Mouse (Mus musculus) CH12.LX (cell line): ENCODE data around the gene Sephs1. TPM values are rescaled to one million over a fixed set of nuclear protein-coding genes. Genes with fewer than 3 reads are reported as not detected.

Source experiments
- DNase-seq: peaks from one replicate; pipeline ENCODE4 v3.0.0-alpha.2; 2013; ENCODE audit errors: extremely low read depth
- H3K27ac ChIP-seq: 2 replicates; pipeline ENCODE4 v1.5.1; 2012; ENCODE audit warnings: low read depth, mild to moderate bottlenecking, control low read depth, moderate library complexity; ENCODE audit not compliant: insufficient read depth
- H3K27me3 ChIP-seq: replicated peaks from 2 replicates; pipeline ENCODE3; 2012; ENCODE audit warnings: inconsistent platforms
- H3K36me3 ChIP-seq, 2 experiments: replicated peaks in 1 of 2; 2 replicates each; pipeline versions ENCODE3 to v1.6.1; 2012; ENCODE audit warnings: inconsistent platforms in 1 of 2, low read length in 1 of 2, mild to moderate bottlenecking in 1 of 2, mixed read lengths in 1 of 2, moderate library complexity in 1 of 2; ENCODE audit not compliant: control insufficient read depth in 1 of 2, insufficient read depth in 1 of 2
- H3K4me1 ChIP-seq, 2 experiments: 2 replicates each; pipeline ENCODE4 v1.6.1; 2012; ENCODE audit warnings: inconsistent platforms in 1 of 2, moderate library complexity in 1 of 2; ENCODE audit not compliant: insufficient read depth in 2 of 2, control insufficient read depth in 1 of 2
- H3K4me2 ChIP-seq: 2 replicates; pipeline ENCODE4 v1.6.1; 2012; ENCODE audit warnings: low read depth, mild to moderate bottlenecking, control low read depth; ENCODE audit not compliant: poor library complexity, insufficient read depth, severe bottlenecking
- H3K4me3 ChIP-seq, 3 experiments: fragments of 150-350 bp in 1 of 3; sonication (generic) in 1 of 3; replicated peaks in 1 of 3; 2 replicates each; pipeline versions ENCODE3 to v1.5.1; 2011 to 2012; ENCODE audit warnings: low read depth in 2 of 3, low read length in 2 of 3, mild to moderate bottlenecking in 2 of 3, moderate library complexity in 2 of 3, control low read depth in 1 of 3, improper control_type of control experiment in 1 of 3, inconsistent platforms in 1 of 3, mixed read lengths in 1 of 3; ENCODE audit not compliant: poor library complexity in 1 of 3
- H3K79me2 ChIP-seq: replicated peaks from 2 replicates; pipeline ENCODE4 v1.6.1; 2012; ENCODE audit warnings: mild to moderate bottlenecking, moderate library complexity; ENCODE audit not compliant: control insufficient read depth, poor library complexity, insufficient read depth, severe bottlenecking; ENCODE audit errors: extremely low read depth
- H3K9ac ChIP-seq: 2 replicates; pipeline ENCODE4 v1.6.1; 2012; ENCODE audit warnings: low read depth, mild to moderate bottlenecking, control low read depth, moderate library complexity; ENCODE audit not compliant: insufficient read depth
- H3K9me3 ChIP-seq: replicated peaks from 2 replicates; pipeline ENCODE3; 2012; ENCODE audit warnings: low read length, inconsistent platforms, mixed read lengths
- CHD2 ChIP-seq: IDR thresholded peaks from 2 replicates; pipeline ENCODE4 v1.6.1; 2011; ENCODE audit warnings: low read length, improper control_type of control experiment
- CTCF ChIP-seq, 2 experiments: IDR thresholded peaks in 1 of 2; conservative IDR thresholded peaks in 1 of 2; 2 replicates each; pipeline ENCODE4 v1.5.1; 2011 to 2012; ENCODE audit warnings: low read depth in 2 of 2, low read length in 2 of 2, improper control_type of control experiment in 1 of 2, inconsistent platforms in 1 of 2, mild to moderate bottlenecking in 1 of 2, moderate library complexity in 1 of 2
- E2F4 ChIP-seq: IDR thresholded peaks from 2 replicates; pipeline ENCODE4 v1.6.1; 2011; ENCODE audit warnings: low read depth, low read length, improper control_type of control experiment; ENCODE audit not compliant: insufficient replicate concordance
- ELF1 ChIP-seq: IDR thresholded peaks from 2 replicates; pipeline ENCODE4 v1.6.1; 2014; ENCODE audit warnings: low read depth, mild to moderate bottlenecking, inconsistent platforms, low read length, improper control_type of control experiment
- EP300 ChIP-seq: IDR thresholded peaks from 2 replicates; pipeline ENCODE4 v1.6.1; 2011; ENCODE audit warnings: low read length, improper control_type of control experiment
- GABPA ChIP-seq: IDR thresholded peaks from 2 replicates; pipeline ENCODE4 v1.6.1; 2012; ENCODE audit warnings: low read depth, low read length, improper control_type of control experiment, inconsistent platforms; ENCODE audit not compliant: insufficient replicate concordance
- HCFC1 ChIP-seq: IDR thresholded peaks from 2 replicates; pipeline ENCODE4 v1.6.1; 2012; ENCODE audit warnings: low read depth, mild to moderate bottlenecking, inconsistent platforms, low read length, improper control_type of control experiment
- IRF4 ChIP-seq: IDR thresholded peaks from 2 replicates; pipeline ENCODE4 v1.6.1; 2014; ENCODE audit warnings: low read depth, mild to moderate bottlenecking, inconsistent platforms, low read length, improper control_type of control experiment
- KAT2A ChIP-seq: IDR thresholded peaks from 2 replicates; pipeline ENCODE4 v1.6.1; 2012; ENCODE audit warnings: low read length, improper control_type of control experiment, inconsistent platforms; ENCODE audit not compliant: insufficient replicate concordance
- MAFK ChIP-seq: IDR thresholded peaks from 2 replicates; pipeline ENCODE4 v1.6.1; 2011; ENCODE audit warnings: low read length, improper control_type of control experiment; ENCODE audit not compliant: insufficient replicate concordance
- MAZ ChIP-seq: IDR thresholded peaks from 2 replicates; pipeline ENCODE4 v1.6.1; 2012; ENCODE audit warnings: low read depth, mild to moderate bottlenecking, inconsistent platforms, low read length, improper control_type of control experiment, moderate library complexity
- MXI1 ChIP-seq: IDR thresholded peaks from 2 replicates; pipeline ENCODE4 v1.6.1; 2011; ENCODE audit warnings: mild to moderate bottlenecking, low read depth, low read length, improper control_type of control experiment
- MYC ChIP-seq: IDR thresholded peaks from 2 replicates; pipeline ENCODE4 v1.6.1; 2011; ENCODE audit warnings: low read depth, mild to moderate bottlenecking, improper control_type of control experiment, low read length
- NRF1 ChIP-seq: IDR thresholded peaks from 2 replicates; pipeline ENCODE4 v1.6.1; 2014; ENCODE audit warnings: low read depth, mild to moderate bottlenecking, inconsistent platforms, low read length, improper control_type of control experiment, moderate library complexity
- PAX5 ChIP-seq: IDR thresholded peaks from 2 replicates; pipeline ENCODE4 v1.6.1; 2012; ENCODE audit warnings: low read length, inconsistent platforms, mixed read lengths
- POLR2A ChIP-seq: IDR thresholded peaks from 2 replicates; pipeline ENCODE4 v1.6.1; 2011; ENCODE audit warnings: low read depth, mild to moderate bottlenecking, improper control_type of control experiment, low read length
- RCOR1 ChIP-seq: conservative IDR thresholded peaks from 2 replicates; pipeline ENCODE4 v1.6.1; 2012; ENCODE audit warnings: low read depth, mild to moderate bottlenecking, inconsistent platforms, low read length, improper control_type of control experiment
- SIN3A ChIP-seq: IDR thresholded peaks from 2 replicates; pipeline ENCODE4 v1.6.1; 2012; ENCODE audit warnings: low read length, improper control_type of control experiment, inconsistent platforms
- TBP ChIP-seq: conservative IDR thresholded peaks from 2 replicates; pipeline ENCODE4 v1.6.1; 2011; ENCODE audit warnings: low read depth, low read length, improper control_type of control experiment
- TCF12 ChIP-seq: IDR thresholded peaks from 2 replicates; pipeline ENCODE4 v1.6.1; 2014; ENCODE audit warnings: low read depth, mild to moderate bottlenecking, inconsistent platforms, low read length, improper control_type of control experiment
- USF1 ChIP-seq: IDR thresholded peaks from 2 replicates; pipeline ENCODE4 v1.6.1; 2014; ENCODE audit warnings: low read depth, mild to moderate bottlenecking, inconsistent platforms, low read length, improper control_type of control experiment
- USF2 ChIP-seq: conservative IDR thresholded peaks from 2 replicates; pipeline ENCODE4 v1.6.1; 2011; ENCODE audit warnings: low read depth, low read length, improper control_type of control experiment
- ZKSCAN1 ChIP-seq: IDR thresholded peaks from 2 replicates; pipeline ENCODE4 v1.6.1; 2012; ENCODE audit warnings: low read depth, inconsistent platforms, low read length, improper control_type of control experiment, borderline replicate concordance
- ZNF384 ChIP-seq: IDR thresholded peaks from 2 replicates; pipeline ENCODE4 v1.6.1; 2012; ENCODE audit warnings: low read depth, low read length, improper control_type of control experiment, inconsistent platforms
- dilution Hi-C: fragments of 300-500 bp; cut with MboI; formaldehyde crosslinking; loops from 2 replicates; pipeline ENCODE4 v1.14.3; 2020; ENCODE audit warnings: low sequenced_read_pairs; ENCODE audit not compliant: extremely low pct_unique_long_range_greater_than_20kb, extremely low pct_ligation_motif_present
- in situ Hi-C: fragments of 300-500 bp; cut with MboI; formaldehyde crosslinking; loops from 3 replicates; pipeline ENCODE4 v1.14.3; 2019; ENCODE audit warnings: low sequenced_read_pairs, low pct_ligation_motif_present, low pct_unique_long_range_greater_than_20kb, mixed read lengths
- polyA plus RNA-seq: library from polyadenylated mRNA; unstranded; fragments of >175 nt; gene quantifications from 2 replicates; pipeline ENCODE4 v1.2.1, GENCODE M21; 2012; ENCODE audit warnings: low read depth; ENCODE audit not compliant: insufficient read length
- total RNA-seq, 2 experiments: library from RNA; depleted of rRNA; stranded (reverse); fragments of 300-350 nt in 1 of 2; fragments of >200 nt in 1 of 2; gene quantifications; 2 replicates each; pipeline ENCODE4 v1.2.3; 2012 to 2014

The Sephs1 gene
- total RNA-seq (2012; rRNA removed) = 39.5 and 55.4 TPM in 2 replicates
- total RNA-seq (2014; rRNA removed) = 85.8 and 86.3 TPM in 2 replicates
- 53.8 and 62.0 TPM in 2 replicates for polyA plus RNA-seq

- Histone ChIP-seq H3K4me1 (peaks cover 4 to 17% of the 10 kb centered on the region in 2 experiments; a peak in 3 of 4 replicates), H3K27ac (peak within 1 kb of the TSS; percentile 57), H3K9ac (peak within 1 kb of the TSS; percentile 87), H3K9me3 (no peaks in the 10 kb centered on the region), H3K36me3 (peaks cover 12 to 21% of the 10 kb centered on the region in 2 experiments), H3K79me2 (peaks cover 41% of the 10 kb centered on the region), H3K4me3 (peak within 1 kb of the TSS; percentile 88 to 93 (median 93)), H3K4me2 (peak within 1 kb of the TSS; percentile 95), H3K27me3 (no peaks in the 10 kb centered on the region)
- TF ChIP-seq ZKSCAN1 (no peak), MXI1 (peak; percentile 26; the same call in 1 of the 2 replicates), NRF1 (peak; percentile 69), USF1 (no peak), KAT2A (0 out of 2 replicates have a peak, but pooled peaks have one; percentile 11), MAZ (no peak), ZNF384 (peak; percentile 88), RCOR1 (no peak), HCFC1 (peak; percentile 55), CHD2 (peak; percentile 24; the same call in 1 of the 2 replicates), ELF1 (0 out of 2 replicates have a peak, but pooled peaks have one; percentile 20), PAX5 (no peak), POLR2A (peak; percentile 47; the same call in 1 of the 2 replicates), TCF12 (peak; percentile 52; the same call in 1 of the 2 replicates), TBP (no peak)
- in situ Hi-C loops = no loop called here
- DNase-seq = peak; percentile 53
- dilution Hi-C loops = no loop called here
Measured at GRCm38 (mm10) chr2:4881350-4882248, at the start of gene Sephs1. TSS of gene Sephs1 (plus strand) at chr2:4881564.

DNA sequence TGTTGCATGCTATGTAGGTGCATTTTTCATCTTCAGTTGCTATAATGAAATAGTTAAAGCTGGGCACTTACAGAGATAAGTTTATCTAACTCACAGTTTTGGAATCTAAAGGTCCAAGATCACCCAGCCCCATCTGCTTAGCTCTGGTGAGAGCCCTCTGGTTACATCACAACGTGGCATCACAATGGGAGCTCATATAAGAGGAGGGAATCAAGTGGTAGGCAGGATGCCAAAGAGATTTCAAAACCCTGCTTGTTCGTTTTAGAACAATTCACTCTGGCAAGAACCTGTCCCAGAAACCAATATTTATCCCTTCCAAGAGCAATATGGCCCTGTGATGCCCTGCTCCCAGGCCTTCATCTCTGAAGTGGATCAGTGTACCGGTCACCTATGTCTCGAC is 49.2 kb upstream of the Sephs1 start:
- no peak overlapping the region for H3K9ac ChIP-seq
- H3K4me1 ChIP-seq = no peaks in the 10 kb centered on the region
- H3K4me3 ChIP-seq = no peak overlapping the region
- H3K4me2 ChIP-seq = no peak overlapping the region
- H3K79me2 ChIP-seq = no peaks in the 10 kb centered on the region
- TF ChIP-seq TCF12 (no peak), MAFK (no peak), GABPA (no peak), IRF4 (no peak), NRF1 (no peak), USF2 (no peak), MXI1 (no peak), SIN3A (no peak), E2F4 (no peak), EP300 (no peak), CTCF (conservative IDR thresholded peaks at IDR 0.05 in 1 of 2, IDR thresholded peaks at IDR 0.05 in 1 of 2; ENCODE audit: low read depth in 2 of 2, low read length in 2 of 2) (no peak), MYC (no peak), CHD2 (no peak)
- no peaks in the 10 kb centered on the region for H3K9me3 ChIP-seq
- dilution Hi-C loops = no loop called here
- in situ Hi-C loops = no loop called here
- DNase-seq = no peak
- H3K27ac ChIP-seq = no peak overlapping the region
- H3K36me3 ChIP-seq = no peaks in the 10 kb centered on the region
- no peaks in the 10 kb centered on the region for H3K27me3 ChIP-seq
